Mouse (Mus musculus) left cerebral cortex, postnatal 36 days (tissue): ENCODE results near the gene Atic. TPM values are rescaled to one million over a fixed set of nuclear protein-coding genes. Genes with fewer than 3 reads are reported as not detected.

Experiments used
- DNase-seq, 2 experiments: peaks; one replicate each; pipeline ENCODE4 v3.0.0; 2021 to 2022; ENCODE audit warnings: low spot score in 2 of 2, mixed read lengths in 1 of 2
- intact Hi-C: fragments of 180-260 bp; cut with DNase I; formaldehyde crosslinking; loops from one replicate; pipeline ENCODE4 v1.15.1; 2025
- total RNA-seq, 2 experiments: library from RNA; stranded (reverse); gene quantifications; 2 replicates each; pipeline ENCODE4 v1.2.3; 2021

Atic gene
- total RNA-seq, result 10 to 100 TPM; 28.0 to 32.3 TPM

- DNase-seq, result peak; percentile 82 to 84
- intact Hi-C loops, result no loop called here
These were observed at the start of gene Atic for GRCm38 (mm10) chr1:71556688-71557612. TSS of gene Atic (plus strand) at chr1:71557150.

GRCm38 (mm10) chr1:71507251-71507650, 49.7 kb upstream of the Atic start:
- no peak for DNase-seq
- intact Hi-C loops, result loop anchor here (5.0 kb wide), 2 partner anchors 220 to 235 kb away; no protein-coding TSS in a partner anchor

GRCm38 (mm10) chr1:71515041-71515440, 41.9 kb upstream of the Atic start:
- intact Hi-C loops, result no loop called here
- DNase-seq, result no peak

- no peak for DNase-seq
- intact Hi-C loops, result no loop called here
These were observed 27.9 kb upstream of the Atic start for GRCm38 (mm10) chr1:71528808-71529648.

GRCm38 (mm10) chr1:71530779-71531178, 26.2 kb upstream of the Atic start:
- no peak for DNase-seq
- intact Hi-C loops, result no loop called here

GRCm38 (mm10) chr1:71531653-71532052, 25.3 kb upstream of the Atic start:
- intact Hi-C loops, result no loop called here
- peak in 1 of 2 experiments; percentile 8 for DNase-seq

GRCm38 (mm10) chr1:71539641-71540040, 17.3 kb upstream of the Atic start:
- no peak for DNase-seq
- intact Hi-C loops, result no loop called here

GRCm38 (mm10) chr1:71540437-71540836, 16.5 kb upstream of the Atic start:
- intact Hi-C loops, result no loop called here
- no peak for DNase-seq

- intact Hi-C loops, result no loop called here
- DNase-seq, result no peak
These were observed 6.2 kb upstream of the Atic start for GRCm38 (mm10) chr1:71550626-71551195.

GRCm38 (mm10) chr1:71560626-71561025, 3.7 kb downstream of the Atic start:
- DNase-seq, result no peak
- intact Hi-C loops, result no loop called here

GRCm38 (mm10) chr1:71564291-71564690, 7.3 kb downstream of the Atic start:
- intact Hi-C loops, result no loop called here
- DNase-seq, result no peak

- no peak for DNase-seq
- intact Hi-C loops, result no loop called here
These were observed 11.1 kb downstream of the Atic start for GRCm38 (mm10) chr1:71567884-71568605.

- intact Hi-C loops, result no loop called here
- DNase-seq, result no peak
These were observed 13.2 kb downstream of the Atic start for GRCm38 (mm10) chr1:71570116-71570515.

- no peak for DNase-seq
- intact Hi-C loops, result no loop called here
These were observed 19.0 kb downstream of the Atic start for GRCm38 (mm10) chr1:71575987-71576386.

GRCm38 (mm10) chr1:71576837-71577236, 19.9 kb downstream of the Atic start:
- DNase-seq, result no peak
- intact Hi-C loops, result no loop called here

GRCm38 (mm10) chr1:71579526-71579925, 22.6 kb downstream of the Atic start:
- intact Hi-C loops, result no loop called here
- no peak for DNase-seq

GRCm38 (mm10) chr1:71580408-71580807, 23.5 kb downstream of the Atic start:
- no peak for DNase-seq
- intact Hi-C loops, result no loop called here

- no peak for DNase-seq
- intact Hi-C loops, result no loop called here
These were observed 26.4 kb downstream of the Atic start for GRCm38 (mm10) chr1:71583302-71583701.

- intact Hi-C loops, result no loop called here
- no peak for DNase-seq
These were observed 26.9 kb downstream of the Atic start for GRCm38 (mm10) chr1:71583900-71584299.

- no peak for DNase-seq
- intact Hi-C loops, result no loop called here
These were observed 29.7 kb downstream of the Atic start for GRCm38 (mm10) chr1:71586658-71587057.
